Mouse (Mus musculus): ENCODE measurements around the gene Plekhm3. TPM values are rescaled to one million over a fixed set of nuclear protein-coding genes. Genes with fewer than 3 reads are reported as not detected.

Gene Plekhm3
- polyA plus RNA-seq, 1 experiment from 2014 or later: 8.4 TPM

GRCm38 (mm10) chr1:64793234-64793530 lies 163.4 kb downstream of the Plekhm3 start:
- Histone ChIP-seq H3K27me3 (ENCODE audit: control insufficient read depth, insufficient read depth, low read length) (no peaks in the 10 kb centered on the region), H3K4me2 (ENCODE audit: low read length) (no peak overlapping the region), H3K9ac (ENCODE audit: low read length) (no peak overlapping the region), H3K4me1 (ENCODE audit: control insufficient read depth in 2 of 2, insufficient read depth in 2 of 2, low read length in 2 of 2) (peaks cover 33 to 46% of the 10 kb centered on the region in 2 experiments), H3K4me3 (ENCODE audit: control insufficient read depth in 1 of 2, insufficient read depth in 1 of 2, low read depth in 1 of 2, low read length in 2 of 2) (no peak overlapping the region), H3K36me3 (ENCODE audit: control insufficient read depth, insufficient read depth, low read length) (peaks cover 8% of the 10 kb centered on the region; the same call in 1 of the 2 replicates), H3K27ac (replicated peaks in 1 of 2; ENCODE audit: control insufficient read depth in 1 of 2, insufficient read depth in 1 of 2, low read depth in 2 of 2, low read length in 2 of 2) (peak overlapping the region; percentile 83 to 93; a peak in 3 of 4 replicates), H3K9me3 (ENCODE audit: control insufficient read depth, low read length) (no peaks in the 10 kb centered on the region)
- no peak for ATAC-seq (ENCODE audit: insufficient number of reproducible peaks, insufficient read depth, low FRiP score, low read depth)
- WGBS: 64% methylated on average over 4 of the region's 4 CpGs

DNA sequence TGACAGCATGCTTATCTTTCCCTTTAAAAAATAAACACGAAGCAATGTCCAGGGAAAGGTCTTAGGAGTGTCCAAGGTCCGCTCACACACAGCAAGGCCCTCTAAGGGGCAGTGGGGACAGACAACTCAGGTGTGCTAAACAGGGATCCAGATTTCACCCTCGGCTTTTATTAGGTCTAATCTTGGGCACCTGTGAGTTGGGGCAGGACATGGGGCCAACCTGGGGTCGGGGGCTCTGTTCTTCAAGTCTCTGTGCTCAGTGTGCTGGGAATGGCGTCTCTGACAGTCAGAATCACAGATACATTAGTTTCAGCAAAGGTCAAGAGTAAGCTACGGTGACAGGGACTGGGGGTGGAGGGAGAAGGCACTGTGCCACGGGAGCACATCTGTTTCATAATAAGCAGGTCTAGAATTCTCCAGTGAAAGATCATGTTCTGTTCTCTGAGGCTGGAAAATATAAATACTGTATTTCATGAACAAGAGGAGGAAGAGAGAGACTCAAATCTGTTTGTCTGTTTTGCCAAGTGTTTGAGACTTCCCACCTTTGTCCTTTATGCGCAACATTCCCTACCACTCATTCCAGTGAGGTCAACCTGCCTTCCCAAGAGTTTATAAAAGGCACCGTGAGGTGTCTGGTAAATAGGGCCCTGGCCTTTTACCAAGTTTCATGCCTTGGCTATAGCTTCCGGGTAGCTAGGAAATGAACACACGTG lies 163.9 kb downstream of the Plekhm3 start:
- peaks cover 35 to 51% of the 10 kb centered on the region in 2 experiments for H3K4me1 ChIP-seq (ENCODE audit: control insufficient read depth in 2 of 2, insufficient read depth in 2 of 2, low read length in 2 of 2)

GRCm38 (mm10) chr1:64791826-64792225 lies 164.8 kb downstream of the Plekhm3 start:
- Histone ChIP-seq H3K9ac (ENCODE audit: low read length) (0 out of 2 replicates have a peak overlapping the region, but pooled peaks have one; percentile 9), H3K36me3 (ENCODE audit: control insufficient read depth, insufficient read depth, low read length) (peaks cover 8% of the 10 kb centered on the region; the same call in 1 of the 2 replicates), H3K27ac (replicated peaks in 1 of 2; ENCODE audit: control insufficient read depth in 1 of 2, insufficient read depth in 1 of 2, low read depth in 2 of 2, low read length in 2 of 2) (peak overlapping the region; percentile 83 to 93), H3K27me3 (ENCODE audit: control insufficient read depth, insufficient read depth, low read length) (no peaks in the 10 kb centered on the region), H3K4me3 (ENCODE audit: control insufficient read depth in 1 of 2, insufficient read depth in 1 of 2, low read depth in 1 of 2, low read length in 2 of 2) (no peak overlapping the region), H3K4me1 (ENCODE audit: control insufficient read depth in 2 of 2, insufficient read depth in 2 of 2, low read length in 2 of 2) (peaks cover 37 to 57% of the 10 kb centered on the region in 2 experiments), H3K9me3 (ENCODE audit: control insufficient read depth, low read length) (no peaks in the 10 kb centered on the region), H3K4me2 (ENCODE audit: low read length) (peak overlapping the region; percentile 39)
- peak; percentile 48 for ATAC-seq (ENCODE audit: insufficient number of reproducible peaks, insufficient read depth, low FRiP score, low read depth)
- WGBS: 15% methylated on average over 6 of the region's 6 CpGs

More for the DNA sequence above, 163.9 kb downstream of the Plekhm3 start:
- Histone ChIP-seq H3K4me3 (ENCODE audit: control insufficient read depth in 1 of 2, insufficient read depth in 1 of 2, low read depth in 1 of 2, low read length in 2 of 2) (no peak overlapping the region), H3K9ac (ENCODE audit: low read length) (no peak overlapping the region), H3K36me3 (ENCODE audit: control insufficient read depth, insufficient read depth, low read length) (peaks cover 8% of the 10 kb centered on the region; the same call in 1 of the 2 replicates), H3K4me2 (ENCODE audit: low read length) (peak overlapping the region; percentile 39; the same call in 1 of the 2 replicates), H3K9me3 (ENCODE audit: control insufficient read depth, low read length) (no peaks in the 10 kb centered on the region), H3K27ac (replicated peaks in 1 of 2; ENCODE audit: control insufficient read depth in 1 of 2, insufficient read depth in 1 of 2, low read depth in 2 of 2, low read length in 2 of 2) (peak overlapping the region; percentile 83 to 93), H3K27me3 (ENCODE audit: control insufficient read depth, insufficient read depth, low read length) (no peaks in the 10 kb centered on the region)
- ATAC-seq (ENCODE audit: insufficient number of reproducible peaks, insufficient read depth, low FRiP score, low read depth): no peak
- WGBS: 46% methylated on average over 11 of the region's 11 CpGs

GRCm38 (mm10) chr1:64790806-64791790 lies 165.5 kb downstream of the Plekhm3 start:
- Histone ChIP-seq H3K4me1 (ENCODE audit: control insufficient read depth in 2 of 2, insufficient read depth in 2 of 2, low read length in 2 of 2) (peaks cover 37 to 57% of the 10 kb centered on the region in 2 experiments), H3K36me3 (ENCODE audit: control insufficient read depth, insufficient read depth, low read length) (peaks cover 8% of the 10 kb centered on the region; the same call in 1 of the 2 replicates), H3K9me3 (ENCODE audit: control insufficient read depth, low read length) (no peaks in the 10 kb centered on the region), H3K9ac (ENCODE audit: low read length) (peak overlapping the region; percentile 39; the same call in 1 of the 2 replicates), H3K27me3 (ENCODE audit: control insufficient read depth, insufficient read depth, low read length) (no peaks in the 10 kb centered on the region), H3K27ac (replicated peaks in 1 of 2; ENCODE audit: control insufficient read depth in 1 of 2, insufficient read depth in 1 of 2, low read depth in 2 of 2, low read length in 2 of 2) (peak overlapping the region; percentile 83 to 93), H3K4me3 (ENCODE audit: control insufficient read depth in 1 of 2, insufficient read depth in 1 of 2, low read depth in 1 of 2, low read length in 2 of 2) (no peak overlapping the region), H3K4me2 (ENCODE audit: low read length) (peak overlapping the region; percentile 39)
- 24% methylated on average over 9 of the region's 9 CpGs for WGBS
- ATAC-seq (ENCODE audit: insufficient number of reproducible peaks, insufficient read depth, low FRiP score, low read depth): peak; percentile 78

GRCm38 (mm10) chr1:64787701-64788515 lies 168.7 kb downstream of the Plekhm3 start:
- no peak for ATAC-seq (ENCODE audit: insufficient number of reproducible peaks, insufficient read depth, low FRiP score, low read depth)
- 54% methylated on average over 6 of the region's 6 CpGs for WGBS
- H3K36me3 ChIP-seq (ENCODE audit: control insufficient read depth, insufficient read depth, low read length): no peaks in the 10 kb centered on the region
- H3K4me3 ChIP-seq (ENCODE audit: control insufficient read depth in 1 of 2, insufficient read depth in 1 of 2, low read depth in 1 of 2, low read length in 2 of 2): no peak overlapping the region
- H3K9me3 ChIP-seq (ENCODE audit: control insufficient read depth, low read length): no peaks in the 10 kb centered on the region
- H3K4me2 ChIP-seq (ENCODE audit: low read length): no peak overlapping the region
- H3K4me1 ChIP-seq (ENCODE audit: control insufficient read depth in 2 of 2, insufficient read depth in 2 of 2, low read length in 2 of 2): peaks cover 27 to 40% of the 10 kb centered on the region in 2 experiments
- no peak overlapping the region for H3K27ac ChIP-seq (replicated peaks in 1 of 2; ENCODE audit: control insufficient read depth in 1 of 2, insufficient read depth in 1 of 2, low read depth in 2 of 2, low read length in 2 of 2)
- H3K9ac ChIP-seq (ENCODE audit: low read length): no peak overlapping the region
- H3K27me3 ChIP-seq (ENCODE audit: control insufficient read depth, insufficient read depth, low read length): no peaks in the 10 kb centered on the region

GRCm38 (mm10) chr1:64779863-64780262 lies 176.8 kb downstream of the Plekhm3 start:
- 80% methylated on average over 12 of the region's 12 CpGs for WGBS

GRCm38 (mm10) chr1:64779415-64779814 lies 177.2 kb downstream of the Plekhm3 start:
- no peaks in the 10 kb centered on the region for H3K9me3 ChIP-seq (ENCODE audit: control insufficient read depth, low read length)
- no peak overlapping the region for H3K4me3 ChIP-seq (ENCODE audit: control insufficient read depth in 1 of 2, insufficient read depth in 1 of 2, low read depth in 1 of 2, low read length in 2 of 2)
- no peak for ATAC-seq (ENCODE audit: insufficient number of reproducible peaks, insufficient read depth, low FRiP score, low read depth)
- no peaks in the 10 kb centered on the region for H3K27me3 ChIP-seq (ENCODE audit: control insufficient read depth, insufficient read depth, low read length)
- H3K9ac ChIP-seq (ENCODE audit: low read length): no peak overlapping the region
- H3K27ac ChIP-seq (replicated peaks in 1 of 2; ENCODE audit: control insufficient read depth in 1 of 2, insufficient read depth in 1 of 2, low read depth in 2 of 2, low read length in 2 of 2): no peak overlapping the region
- WGBS: 72% methylated on average over 5 of the region's 5 CpGs
- no peaks in the 10 kb centered on the region for H3K4me1 ChIP-seq (ENCODE audit: control insufficient read depth in 2 of 2, insufficient read depth in 2 of 2, low read length in 2 of 2)
- no peaks in the 10 kb centered on the region for H3K36me3 ChIP-seq (ENCODE audit: control insufficient read depth, insufficient read depth, low read length)
- H3K4me2 ChIP-seq (ENCODE audit: low read length): no peak overlapping the region

More at GRCm38 (mm10) chr1:64779863-64780262, 176.8 kb downstream of the Plekhm3 start:
- ATAC-seq (ENCODE audit: insufficient number of reproducible peaks, insufficient read depth, low FRiP score, low read depth): no peak
- Histone ChIP-seq H3K9ac (ENCODE audit: low read length) (no peak overlapping the region), H3K36me3 (ENCODE audit: control insufficient read depth, insufficient read depth, low read length) (no peaks in the 10 kb centered on the region), H3K4me1 (ENCODE audit: control insufficient read depth in 2 of 2, insufficient read depth in 2 of 2, low read length in 2 of 2) (no peaks in the 10 kb centered on the region), H3K27me3 (ENCODE audit: control insufficient read depth, insufficient read depth, low read length) (no peaks in the 10 kb centered on the region), H3K27ac (replicated peaks in 1 of 2; ENCODE audit: control insufficient read depth in 1 of 2, insufficient read depth in 1 of 2, low read depth in 2 of 2, low read length in 2 of 2) (no peak overlapping the region), H3K4me2 (ENCODE audit: low read length) (no peak overlapping the region), H3K4me3 (ENCODE audit: control insufficient read depth in 1 of 2, insufficient read depth in 1 of 2, low read depth in 1 of 2, low read length in 2 of 2) (no peak overlapping the region), H3K9me3 (ENCODE audit: control insufficient read depth, low read length) (no peaks in the 10 kb centered on the region)
